Mouse (Mus musculus): ENCODE measurements around the gene Rad21l. TPM values are rescaled to one million over a fixed set of nuclear protein-coding genes. Genes with fewer than 3 reads are reported as not detected.
"Not testable (repeated sequence)": the region's sequence is repeated elsewhere in the genome, so short reads cannot be mapped to it uniquely, and the experiment has no call there.

The Rad21l gene
- polyA plus RNA-seq, 1 experiment from 2014 or later: not detected

DNA sequence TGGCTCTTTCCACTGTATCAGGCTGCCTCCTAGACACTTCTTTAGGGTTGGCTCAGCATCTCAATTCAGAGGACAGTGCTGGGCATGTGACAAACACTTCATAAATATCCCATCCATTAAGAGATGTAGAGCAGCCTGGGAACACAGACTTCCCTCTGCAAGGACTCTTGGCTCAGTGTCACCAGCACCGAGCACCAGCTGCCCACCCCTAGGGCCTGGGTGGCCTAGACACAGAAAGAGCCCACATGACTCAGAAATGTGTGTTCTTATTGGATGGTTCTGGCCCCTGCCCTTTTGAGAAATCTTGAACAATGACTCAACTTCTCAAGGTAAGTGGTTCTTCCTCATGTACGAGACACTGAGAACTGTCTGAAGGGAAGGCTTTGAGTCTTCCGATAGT lies 40.3 kb downstream of the Rad21l start:
- 64% methylated on average over 3 of the region's 3 CpGs for WGBS (ENCODE audit: insufficient replicate concordance)
- H3K4me2 ChIP-seq: no peak overlapping the region
- DNase-seq (no peak), ATAC-seq (ENCODE audit: low read depth) (no peak)
- H3K9ac ChIP-seq: no peak overlapping the region
- no peak overlapping the region for H3K4me3 ChIP-seq (replicated peaks)
- no peaks in the 10 kb centered on the region for H3K9me3 ChIP-seq (replicated peaks)
- H3K27me3 ChIP-seq: peaks cover 42% of the 10 kb centered on the region
- H3K36me3 ChIP-seq: no peaks in the 10 kb centered on the region
- no peak overlapping the region for H3K27ac ChIP-seq
- 0 out of 2 replicates have a peak, but pooled peaks cover 6% of the 10 kb centered on the region for H3K4me1 ChIP-seq (replicated peaks)

DNA sequence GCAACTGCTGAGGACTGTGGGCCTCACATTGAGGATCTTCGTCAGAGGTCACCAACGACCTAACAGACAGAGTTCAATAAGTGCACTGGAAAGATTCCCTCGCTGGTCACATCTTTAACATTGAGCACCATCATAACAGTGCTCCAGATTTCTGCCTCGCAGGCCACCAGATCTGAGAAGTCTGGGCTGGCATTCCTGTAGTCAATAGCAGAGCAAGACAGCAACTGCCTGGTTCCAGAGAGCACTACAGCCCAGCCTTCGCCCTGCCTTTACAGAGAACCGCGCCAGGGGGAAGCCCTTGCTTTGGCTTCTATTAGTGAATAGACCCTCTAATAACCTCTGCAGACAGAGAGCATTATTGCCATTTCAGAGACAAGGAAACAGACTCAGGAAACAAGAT lies 42.0 kb downstream of the Rad21l start:
- Histone ChIP-seq H3K4me1 (replicated peaks) (no peaks in the 10 kb centered on the region), H3K36me3 (no peaks in the 10 kb centered on the region), H3K9me3 (replicated peaks) (no peaks in the 10 kb centered on the region), H3K4me2 (no peak overlapping the region), H3K9ac (no peak overlapping the region), H3K4me3 (replicated peaks) (no peak overlapping the region), H3K27ac (no peak overlapping the region), H3K27me3 (peaks cover 25% of the 10 kb centered on the region)
- no peak for DNase-seq
- ATAC-seq (ENCODE audit: low read depth): no peak
- WGBS (ENCODE audit: insufficient replicate concordance): 74% methylated on average over 7 of the region's 7 CpGs

DNA sequence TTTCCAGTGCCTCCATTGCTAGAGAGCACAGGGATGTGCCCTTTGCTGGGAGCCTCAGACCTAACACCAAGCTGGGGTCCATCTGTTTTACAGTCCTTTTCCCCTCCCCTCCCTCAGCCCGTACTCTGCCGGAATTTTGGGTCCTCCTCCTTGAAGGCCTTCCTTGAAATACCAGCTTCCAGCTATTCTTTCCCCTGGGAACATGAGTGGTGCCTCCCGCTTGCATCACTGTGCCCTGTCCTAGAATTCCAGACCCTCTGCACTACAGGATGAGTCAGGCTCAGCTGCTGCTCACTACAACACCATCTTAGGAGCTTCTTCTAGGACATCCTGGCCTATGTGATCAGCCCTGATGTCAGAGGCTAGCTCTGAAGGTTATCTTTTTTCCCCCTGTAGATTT lies 44.6 kb downstream of the Rad21l start:
- ATAC-seq (ENCODE audit: low read depth) (no peak), DNase-seq (no peak)
- WGBS (ENCODE audit: insufficient replicate concordance): 47% methylated on average over 3 of the region's 3 CpGs
- Histone ChIP-seq H3K4me3 (replicated peaks) (no peak overlapping the region), H3K4me2 (no peak overlapping the region), H3K9me3 (replicated peaks) (no peaks in the 10 kb centered on the region), H3K4me1 (replicated peaks) (no peaks in the 10 kb centered on the region), H3K36me3 (no peaks in the 10 kb centered on the region), H3K27me3 (no peaks in the 10 kb centered on the region), H3K9ac (no peak overlapping the region), H3K27ac (no peak overlapping the region)

DNA sequence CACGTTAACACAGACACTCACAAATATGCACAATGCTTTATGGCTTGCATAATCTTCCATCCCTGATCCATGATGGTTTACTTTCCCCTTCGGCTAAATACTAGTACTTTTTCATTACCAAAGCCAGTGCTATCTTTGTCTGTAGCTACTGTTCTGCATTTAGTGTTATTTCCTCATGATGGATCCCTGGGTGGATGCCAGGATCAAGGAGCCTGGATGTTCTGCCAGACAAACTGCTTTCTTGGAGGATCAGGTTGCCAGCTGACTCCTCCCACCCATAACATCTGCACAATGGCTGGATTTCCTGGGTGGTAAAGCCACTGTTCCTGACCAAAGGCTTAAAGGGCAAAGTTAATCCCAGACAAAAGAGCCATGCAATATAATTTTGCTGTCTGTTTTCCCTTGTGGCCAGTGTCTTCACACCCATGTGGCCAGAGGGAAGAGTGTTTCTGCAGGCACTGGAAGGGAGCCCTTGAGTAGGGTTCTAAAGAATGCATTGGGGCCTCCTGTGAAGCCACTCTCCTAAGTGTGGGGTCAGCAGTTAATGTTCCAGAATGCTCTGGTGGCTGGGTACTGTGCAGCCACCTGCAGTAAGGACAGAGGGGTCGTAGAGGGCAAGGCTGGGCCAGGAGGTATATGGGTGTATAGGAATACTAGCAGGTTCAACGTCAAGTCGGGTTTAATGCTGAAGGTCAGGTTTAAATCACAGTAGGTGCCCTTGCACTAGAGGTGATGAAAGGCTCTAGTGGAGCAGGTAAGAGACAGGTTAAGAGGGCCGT lies 51.6 kb downstream of the Rad21l start:
- ATAC-seq (ENCODE audit: low read depth) (no peak), DNase-seq (no peak)

DNA sequence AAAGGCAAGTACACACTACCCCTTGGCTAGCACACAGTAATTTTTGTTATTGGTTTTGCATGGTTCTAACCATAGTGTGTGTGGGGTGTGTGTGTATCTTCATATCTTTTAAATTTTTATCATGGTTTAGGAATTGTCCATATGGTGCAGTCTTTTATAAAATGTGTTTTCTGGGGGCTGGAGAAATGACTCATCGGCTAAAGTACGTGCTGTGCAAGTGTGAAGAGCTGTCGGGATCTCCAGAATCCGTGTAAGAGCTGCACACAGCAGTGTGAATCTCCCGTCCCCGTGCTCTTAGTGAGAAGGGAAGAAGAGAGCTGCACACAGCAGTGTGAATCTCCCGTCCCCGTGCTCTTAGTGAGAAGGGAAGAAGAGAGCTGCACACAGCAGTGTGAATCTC lies 52.6 kb downstream of the Rad21l start:
- WGBS (ENCODE audit: insufficient replicate concordance): 69% methylated on average over 8 of the region's 8 CpGs
- not testable (repeated sequence) for H3K27ac ChIP-seq; ATAC-seq (ENCODE audit: low read depth); H3K4me3 ChIP-seq (replicated peaks); H3K9me3 ChIP-seq (replicated peaks); H3K4me2 ChIP-seq; H3K9ac ChIP-seq; H3K4me1 ChIP-seq (replicated peaks); H3K36me3 ChIP-seq; DNase-seq; H3K27me3 ChIP-seq

More for the DNA sequence above, 51.6 kb downstream of the Rad21l start:
- H3K27ac ChIP-seq: no peak overlapping the region
- no peaks in the 10 kb centered on the region for H3K4me1 ChIP-seq (replicated peaks)
- no peak overlapping the region for H3K4me3 ChIP-seq (replicated peaks)
- H3K9me3 ChIP-seq (replicated peaks): no peaks in the 10 kb centered on the region
- no peak overlapping the region for H3K9ac ChIP-seq
- no peaks in the 10 kb centered on the region for H3K36me3 ChIP-seq
- no peaks in the 10 kb centered on the region; the same call in 1 of the 2 replicates for H3K27me3 ChIP-seq
- H3K4me2 ChIP-seq: no peak overlapping the region
- 60% methylated on average over 6 of the region's 6 CpGs for WGBS (ENCODE audit: insufficient replicate concordance)

DNA sequence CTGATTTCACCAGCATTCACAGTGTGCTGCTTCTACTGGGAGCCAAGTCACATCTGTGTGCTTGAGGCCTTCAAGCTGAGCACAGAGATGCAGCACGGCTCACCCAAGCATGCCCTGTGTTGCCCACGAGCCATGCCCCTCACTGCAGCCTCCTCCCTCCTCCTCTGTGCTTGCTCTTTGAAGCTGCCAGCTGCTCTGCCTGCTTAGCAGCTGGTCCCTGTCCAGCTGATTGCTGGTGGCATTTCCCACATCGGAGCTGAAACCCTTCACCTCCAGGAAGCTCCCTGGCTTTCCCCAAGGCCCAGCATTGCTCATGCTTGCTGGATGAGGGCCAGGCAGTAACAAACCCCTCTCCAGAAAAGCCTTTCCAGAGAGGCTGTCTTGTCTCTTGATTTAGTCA lies 58.4 kb downstream of the Rad21l start:
- ATAC-seq (ENCODE audit: low read depth): no peak
- no peaks in the 10 kb centered on the region for H3K36me3 ChIP-seq
- H3K9ac ChIP-seq: no peak overlapping the region
- no peak overlapping the region for H3K27ac ChIP-seq
- no peak for DNase-seq
- no peak overlapping the region for H3K4me3 ChIP-seq (replicated peaks)
- 40% methylated on average over 3 of the region's 3 CpGs for WGBS (ENCODE audit: insufficient replicate concordance)
- no peaks in the 10 kb centered on the region; the same call in 1 of the 2 replicates for H3K27me3 ChIP-seq
- no peaks in the 10 kb centered on the region for H3K9me3 ChIP-seq (replicated peaks)
- no peaks in the 10 kb centered on the region for H3K4me1 ChIP-seq (replicated peaks)
- H3K4me2 ChIP-seq: no peak overlapping the region

DNA sequence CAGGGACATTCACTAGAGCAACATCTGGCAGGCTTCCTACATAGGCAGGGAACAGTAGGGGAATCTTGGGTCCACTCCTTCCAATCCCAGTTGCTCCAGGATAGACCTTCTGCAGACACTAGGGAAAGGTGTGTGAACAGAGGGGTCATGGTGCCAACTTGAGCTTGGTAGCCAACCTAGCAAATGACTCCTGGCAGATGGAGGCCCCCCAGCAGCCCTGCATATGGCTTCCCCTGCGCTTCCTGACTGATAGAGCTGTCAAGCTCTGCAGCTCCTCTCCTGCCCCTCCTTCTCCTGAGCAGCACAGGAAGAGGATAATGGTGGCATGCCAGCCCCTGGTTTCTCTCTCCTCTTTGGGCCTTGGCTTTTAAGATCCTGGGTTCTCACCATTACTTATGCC lies 59.9 kb downstream of the Rad21l start:
- no peak overlapping the region for H3K4me2 ChIP-seq
- no peak overlapping the region for H3K9ac ChIP-seq
- H3K4me1 ChIP-seq (replicated peaks): no peaks in the 10 kb centered on the region
- no peaks in the 10 kb centered on the region for H3K36me3 ChIP-seq
- ATAC-seq (ENCODE audit: low read depth) (no peak), DNase-seq (no peak)
- H3K27ac ChIP-seq: no peak overlapping the region
- H3K9me3 ChIP-seq (replicated peaks): no peaks in the 10 kb centered on the region
- H3K4me3 ChIP-seq (replicated peaks): no peak overlapping the region
- WGBS (ENCODE audit: insufficient replicate concordance): 54% methylated on average over 1 of the region's 1 CpGs
- no peaks in the 10 kb centered on the region for H3K27me3 ChIP-seq

DNA sequence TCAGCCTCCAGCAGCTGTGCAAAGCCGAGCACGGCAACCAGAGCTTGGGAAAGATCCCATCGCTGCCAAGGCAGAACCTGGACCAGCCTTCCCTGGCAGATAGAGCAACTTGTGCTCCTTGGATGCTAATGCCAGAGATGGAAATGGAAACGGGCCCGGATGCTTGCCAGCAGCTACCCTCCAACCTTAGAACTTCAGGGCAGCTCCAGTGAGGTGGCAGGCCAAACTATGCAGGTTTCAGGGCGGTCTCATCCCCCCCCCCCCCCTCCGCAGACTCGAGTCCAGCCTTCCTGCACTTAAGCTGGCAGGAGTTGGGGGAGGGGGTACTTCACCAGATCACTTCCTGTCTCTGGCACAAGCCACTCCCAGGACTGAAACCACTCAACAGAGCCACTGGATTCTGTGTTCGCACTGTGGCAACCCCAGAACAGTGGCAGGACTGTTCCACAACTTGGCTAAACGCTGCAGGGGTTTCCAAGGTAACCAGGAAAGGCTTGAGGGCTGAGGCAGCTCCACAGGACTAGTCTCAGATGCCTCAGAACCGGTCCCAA lies 62.8 kb downstream of the Rad21l start:
- no peak for ATAC-seq (ENCODE audit: low read depth)
- H3K9me3 ChIP-seq (replicated peaks): no peaks in the 10 kb centered on the region
- WGBS (ENCODE audit: insufficient replicate concordance): 36% methylated on average over 10 of the region's 11 CpGs

DNA sequence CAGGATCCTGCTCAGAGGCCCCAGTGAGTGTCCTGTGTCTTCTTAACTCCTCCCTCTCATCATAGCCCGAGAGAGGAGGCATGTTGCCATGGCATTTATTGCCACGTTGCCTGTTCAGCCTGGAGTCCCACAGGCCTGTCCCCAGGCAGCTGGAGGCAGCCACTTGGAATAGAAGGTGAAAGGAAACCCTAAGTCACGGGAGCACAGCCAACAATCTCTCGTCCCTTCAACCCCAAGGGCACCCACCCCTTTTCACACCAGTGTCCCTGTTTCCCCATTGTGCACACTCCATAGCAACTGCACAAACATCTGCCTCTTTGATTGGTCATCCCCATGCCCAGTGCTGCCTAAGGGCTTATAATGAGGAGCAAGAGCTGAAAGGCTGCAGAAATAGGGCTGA lies 64.7 kb downstream of the Rad21l start:
- DNase-seq (no peak), ATAC-seq (ENCODE audit: low read depth) (no peak)
- Histone ChIP-seq H3K27me3 (0 out of 2 replicates have a peak, but pooled peaks cover 4% of the 10 kb centered on the region), H3K4me2 (no peak overlapping the region), H3K4me3 (replicated peaks) (no peak overlapping the region), H3K9me3 (replicated peaks) (no peaks in the 10 kb centered on the region), H3K9ac (no peak overlapping the region), H3K27ac (no peak overlapping the region), H3K36me3 (no peaks in the 10 kb centered on the region), H3K4me1 (replicated peaks) (no peaks in the 10 kb centered on the region)
- 37% methylated on average over 4 of the region's 4 CpGs for WGBS (ENCODE audit: insufficient replicate concordance)

More for the DNA sequence above, 62.8 kb downstream of the Rad21l start:
- Histone ChIP-seq H3K4me1 (replicated peaks) (no peaks in the 10 kb centered on the region), H3K4me2 (no peak overlapping the region), H3K4me3 (replicated peaks) (no peak overlapping the region), H3K36me3 (no peaks in the 10 kb centered on the region), H3K27me3 (no peaks in the 10 kb centered on the region), H3K27ac (no peak overlapping the region), H3K9ac (no peak overlapping the region)
- no peak for DNase-seq

DNA sequence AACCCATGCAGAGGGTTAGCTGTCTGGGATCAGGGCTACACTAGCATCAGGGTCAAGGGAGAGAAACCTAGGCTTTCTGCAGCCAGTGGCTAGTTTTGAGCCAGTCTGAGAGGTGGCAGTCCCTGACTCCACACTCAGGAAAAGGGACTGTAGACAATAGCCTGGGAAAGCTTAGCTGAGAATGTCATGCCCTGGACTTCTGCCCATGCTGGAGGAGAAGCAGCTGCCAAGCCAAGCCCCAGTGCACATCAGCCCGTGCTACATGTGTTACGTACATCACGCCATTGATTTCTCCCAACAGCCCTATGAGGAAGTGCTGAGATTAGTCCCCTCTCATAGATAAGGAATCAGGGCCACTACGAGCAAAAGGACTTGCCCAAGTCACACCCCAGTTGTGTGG lies 66.2 kb downstream of the Rad21l start:
- H3K4me1 ChIP-seq (replicated peaks): no peaks in the 10 kb centered on the region
- DNase-seq (no peak), ATAC-seq (ENCODE audit: low read depth) (no peak)
- H3K9ac ChIP-seq: no peak overlapping the region
- H3K27ac ChIP-seq: no peak overlapping the region
- H3K36me3 ChIP-seq: no peaks in the 10 kb centered on the region
- no peak overlapping the region for H3K4me3 ChIP-seq (replicated peaks)
- WGBS (ENCODE audit: insufficient replicate concordance): 52% methylated on average over 4 of the region's 4 CpGs
- H3K9me3 ChIP-seq (replicated peaks): no peaks in the 10 kb centered on the region
- H3K4me2 ChIP-seq: no peak overlapping the region
- H3K27me3 ChIP-seq: 0 out of 2 replicates have a peak, but pooled peaks cover 4% of the 10 kb centered on the region

DNA sequence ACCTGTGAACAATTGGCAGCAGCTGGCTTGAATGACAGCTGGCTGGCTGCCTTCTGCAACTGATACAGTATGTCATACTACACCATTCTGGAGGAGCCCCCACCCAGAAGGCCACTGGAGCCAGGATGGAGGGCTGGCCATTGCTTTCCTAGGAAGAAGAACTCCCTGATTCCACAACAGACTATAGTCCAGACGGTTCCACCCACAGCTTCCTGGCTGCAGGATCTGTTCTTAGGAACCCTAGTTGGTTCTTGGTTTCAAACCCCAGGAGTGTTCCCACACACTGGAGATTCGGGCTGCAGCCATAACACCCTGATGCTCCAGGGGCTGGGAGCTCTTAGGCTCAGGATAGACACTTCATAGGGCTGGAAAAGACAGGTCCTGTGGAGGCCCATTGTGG lies 70.3 kb downstream of the Rad21l start:
- Histone ChIP-seq H3K27me3 (0 out of 2 replicates have a peak, but pooled peaks cover 4% of the 10 kb centered on the region), H3K27ac (no peak overlapping the region), H3K4me3 (replicated peaks) (no peak overlapping the region), H3K4me2 (no peak overlapping the region), H3K9me3 (replicated peaks) (no peaks in the 10 kb centered on the region), H3K9ac (no peak overlapping the region), H3K4me1 (replicated peaks) (no peaks in the 10 kb centered on the region), H3K36me3 (no peaks in the 10 kb centered on the region)
- ATAC-seq (ENCODE audit: low read depth): no peak
- no peak for DNase-seq
- WGBS (ENCODE audit: insufficient replicate concordance): 37% methylated on average over 2 of the region's 2 CpGs
